In the genomic region with DNA sequence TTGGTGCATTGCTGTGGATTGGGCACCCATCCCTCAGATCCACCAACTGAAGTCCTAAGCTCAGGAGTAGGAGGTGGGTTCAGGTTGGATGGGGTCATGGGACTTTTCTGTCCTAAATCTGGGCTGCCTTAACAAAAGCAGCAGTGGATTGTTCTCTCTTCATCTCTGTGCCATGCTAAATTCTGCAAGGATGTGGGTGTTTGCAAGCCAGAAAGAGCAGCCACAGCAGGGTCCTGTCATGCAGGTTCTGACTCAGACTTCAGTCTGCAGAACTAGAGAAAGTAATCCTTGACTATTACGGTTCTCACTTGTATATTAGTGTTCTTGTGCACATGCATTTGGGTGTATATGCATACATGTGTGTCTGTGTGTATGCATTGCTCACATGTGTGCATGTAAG, we compare ENCODE assay signal across 26 mouse cellular contexts.
DNase-seq lines count a peak whose midpoint lies in the region; ATAC-seq lines count a peak whose summit lies in the region.
"Had no signal": no experiment of that assay in that cellular context is flagged by ENCODE, and none has a peak within 500 bp of the region (broad histone marks: within the 10 kb centered on the region; RNA-seq: fewer than 3 reads in every experiment).

No protein-coding gene starts in this region.

- no peak for DNase-seq in frontal cortex, postnatal 25 days (ENCODE audit: low spot score in 2 of 2)
- peak; percentile 30 for DNase-seq in heart, adult 11 months
- peak; percentile 16 to 17 for DNase-seq in left cerebral cortex, postnatal 36 days (ENCODE audit: low spot score in 2 of 2)
- DNase-seq in left cerebral cortex, postnatal 10 days (ENCODE audit: extremely low spot score in 1 of 2, low spot score in 2 of 2) = no peak
- DNase-seq in brain, adult 2 months (ENCODE audit: low read depth, low spot score) = peak; percentile 85
- DNase-seq: adrenal gland, adult 8-10 months; adrenal gland, postnatal 25 days; cerebellum, adult 18-20 months; cerebellum, adult 9-10 months; cerebellum, postnatal 14 days; gastrocnemius, postnatal 10 days; gastrocnemius, postnatal 36 days; heart, postnatal 10 days; heart, postnatal 36 days had no signal

- no peak overlapping the region for H3K9ac ChIP-seq in heart, embryonic 12.5 days
- H3K9ac ChIP-seq: forebrain, embryonic 13.5 days; heart, embryonic 15.5 days; hindbrain, embryonic 13.5 days had no signal

- no peak overlapping the region for H3K27ac ChIP-seq in heart, embryonic 12.5 days (ENCODE audit: poor library complexity, severe bottlenecking)
- H3K27ac ChIP-seq: forebrain, embryonic 10.5 days; forebrain, embryonic 13.5 days; heart, embryonic 15.5 days; hindbrain, embryonic 10.5 days; hindbrain, embryonic 13.5 days had no signal

- H3K36me3 ChIP-seq in heart, embryonic 12.5 days = no peaks in the 10 kb centered on the region
- H3K36me3 ChIP-seq: forebrain, embryonic 10.5 days; heart, embryonic 15.5 days; hindbrain, embryonic 10.5 days; hindbrain, embryonic 13.5 days had no signal

- peak; percentile 60 for ATAC-seq in frontal cortex, adult (ENCODE audit: low TSS enrichment)
- no peak for ATAC-seq in heart, embryonic 12.5 days (ENCODE audit: insufficient number of reproducible peaks, low FRiP score)
- ATAC-seq in inflammation-experienced regulatory T-cells, adult 6 months = no peak
- ATAC-seq: activated CD4-positive, CD25-positive, alpha-beta regulatory T cell, adult 4 months; forebrain, embryonic 13.5 days; forebrain, embryonic 16.5 days; hindbrain, embryonic 16.5 days had no signal

- H3K4me2 ChIP-seq in heart, embryonic 12.5 days = no peak overlapping the region
- H3K4me2 ChIP-seq: forebrain, embryonic 13.5 days; heart, embryonic 11.5 days; heart, embryonic 15.5 days; hindbrain, embryonic 13.5 days had no signal

- no peaks in the 10 kb centered on the region for H3K4me1 ChIP-seq in heart, embryonic 12.5 days (replicated peaks)
- H3K4me1 ChIP-seq: heart, embryonic 15.5 days had no signal

- intact Hi-C loops in left cerebral cortex, postnatal 36 days (cut with DNase I) = loop anchor here (10.0 kb wide), 1 partner anchor 1018 kb away; a partner anchor contains a TSS
- intact Hi-C loops in left cerebral cortex, postnatal 10 days (cut with DNase I) = no loop called here

- WGBS in heart, embryonic 12.5 days = 78% methylated on average over 1 of the region's 1 CpGs

- H3K27me3 ChIP-seq in heart, embryonic 12.5 days (replicated peaks) = no peaks in the 10 kb centered on the region
- H3K27me3 ChIP-seq: forebrain, embryonic 13.5 days; heart, embryonic 15.5 days; hindbrain, embryonic 13.5 days had no signal

- no peaks in the 10 kb centered on the region for H3K9me3 ChIP-seq in heart, embryonic 12.5 days (replicated peaks)
- H3K9me3 ChIP-seq: forebrain, embryonic 10.5 days; forebrain, embryonic 13.5 days; heart, embryonic 15.5 days; hindbrain, embryonic 10.5 days; hindbrain, embryonic 13.5 days had no signal

- no peak overlapping the region for H3K4me3 ChIP-seq in heart, embryonic 12.5 days
- H3K4me3 ChIP-seq: forebrain, embryonic 10.5 days; forebrain, embryonic 13.5 days; heart, embryonic 15.5 days; hindbrain, embryonic 10.5 days; hindbrain, embryonic 13.5 days had no signal

Comparison
In these comparisons a context has a peak if more than half of its experiments do, and no peak if none do; other contexts are left out.
1. DNase-seq: peak in heart, adult 11 months (single experiment), left cerebral cortex, postnatal 36 days (2 of 2) and brain, adult 2 months (single experiment); none in frontal cortex, postnatal 25 days (0 of 2) and left cerebral cortex, postnatal 10 days (0 of 2).